Mouse (Mus musculus) liver, embryonic 11.5 days (tissue): Measurements from ENCODE around the gene Zfp94. TPM values are rescaled to one million over a fixed set of nuclear protein-coding genes. Genes with fewer than 3 reads are reported as not detected.

Experiments used
- ATAC-seq: fragments of 200-750 bp; cut with Nextera tagmentation; replicated peaks from 2 replicates; pipeline ENCODE4 v1.8.0; 2017; ENCODE audit warnings: moderate number of reproducible peaks, mild to moderate bottlenecking, moderate TSS enrichment, moderate library complexity; ENCODE audit not compliant: low FRiP score
- DNase-seq: peaks from one replicate; pipeline ENCODE4 v3.0.0-alpha.2; 2017; ENCODE audit warnings: low spot score
- H3K27ac ChIP-seq: fragments of 300-500 bp; sonication (generic); 2 replicates; pipeline ENCODE4 v1.5.1; 2014; ENCODE audit warnings: mild to moderate bottlenecking, low read depth, low read length, control low read depth
- H3K27me3 ChIP-seq: fragments of 300-500 bp; sonication (generic); replicated peaks from 2 replicates; pipeline ENCODE4 v1.6.1; 2014; ENCODE audit warnings: low read length, mixed read lengths; ENCODE audit not compliant: control insufficient read depth, insufficient read depth
- H3K36me3 ChIP-seq: fragments of 300-500 bp; sonication (generic); 2 replicates; pipeline ENCODE4 v1.6.1; 2014; ENCODE audit warnings: mild to moderate bottlenecking, low read length, moderate library complexity, mixed read lengths; ENCODE audit not compliant: control insufficient read depth, insufficient read depth
- H3K4me1 ChIP-seq: fragments of 300-500 bp; sonication (generic); replicated peaks from 2 replicates; pipeline ENCODE4 v1.6.1; 2014; ENCODE audit warnings: low read length, mixed read lengths; ENCODE audit not compliant: control insufficient read depth, insufficient read depth
- H3K4me2 ChIP-seq: fragments of 300-500 bp; sonication (generic); 2 replicates; pipeline ENCODE4 v1.6.1; 2014; ENCODE audit warnings: mild to moderate bottlenecking, control low read depth, moderate library complexity
- H3K4me3 ChIP-seq: fragments of 300-500 bp; sonication (generic); 2 replicates; pipeline ENCODE4 v1.5.1; 2014; ENCODE audit warnings: low read depth, low read length, control low read depth
- H3K9ac ChIP-seq: fragments of 300-500 bp; sonication (generic); 2 replicates; pipeline ENCODE4 v1.6.1; 2014; ENCODE audit warnings: low read depth, low read length, control low read depth
- H3K9me3 ChIP-seq: fragments of 300-500 bp; sonication (generic); 2 replicates; pipeline ENCODE4 v1.6.1; 2016; ENCODE audit warnings: low read length, inconsistent platforms, mixed read lengths; ENCODE audit not compliant: control insufficient read depth
- WGBS: fragments of 180-500 bp; shearing (Covaris S2); extraction: QIAGEN DNeasy Blood & Tissue Kit; methylation state at CpG from one replicate; pipeline ENCODE4 v1.1.7; 2014; 5-methylcytosine and 5-hydroxymethylcytosine counted together
- polyA plus RNA-seq: library from polyadenylated mRNA; unstranded; fragments of >200 nt; fragmentation: Nextera tagmentation; extraction: Ambion mirVana; gene quantifications from 2 replicates; pipeline ENCODE4 v1.2.1, GENCODE M21; 2014

The Zfp94 gene
- polyA plus RNA-seq, 1 experiment from 2014 or later = 5.6 TPM

DNA sequence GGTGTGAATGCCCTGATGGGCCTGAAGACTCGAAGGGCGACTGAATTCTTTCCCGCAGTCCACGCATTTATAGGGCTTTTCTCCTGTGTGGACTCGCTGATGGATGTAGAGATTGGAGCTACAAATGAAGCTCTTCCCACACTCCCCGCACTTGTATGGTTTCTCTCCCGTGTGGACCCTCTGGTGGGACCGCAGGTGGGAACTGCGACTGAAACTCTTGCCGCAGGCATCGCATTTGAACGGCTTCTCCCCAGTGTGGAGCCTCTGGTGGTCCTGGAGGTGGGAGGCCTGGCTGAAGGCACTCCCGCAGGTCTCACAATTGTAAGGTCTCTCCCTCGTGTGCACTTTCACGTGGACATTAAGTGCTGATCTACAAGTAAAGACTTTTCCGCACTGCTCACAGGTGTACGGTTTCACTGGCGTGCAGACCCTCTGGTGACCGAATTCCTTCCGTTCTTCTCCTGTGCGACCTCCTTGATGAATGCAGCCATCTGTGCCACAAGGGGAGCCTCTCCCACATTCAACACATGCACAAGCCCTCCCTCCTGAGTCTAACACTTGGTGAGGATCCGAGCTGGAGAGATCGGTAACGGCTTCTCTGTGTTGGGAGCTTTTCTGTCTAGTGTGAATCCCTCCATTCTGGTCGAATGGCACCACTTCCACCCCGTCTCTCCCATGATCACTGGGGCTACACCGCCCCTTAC, 24.9 kb downstream of the Zfp94 start:
- no peaks in the 10 kb centered on the region for H3K27me3 ChIP-seq
- no peaks in the 10 kb centered on the region for H3K4me1 ChIP-seq
- H3K4me3 ChIP-seq = no peak overlapping the region
- H3K9me3 ChIP-seq = no peaks in the 10 kb centered on the region
- no peak for ATAC-seq
- H3K9ac ChIP-seq = no peak overlapping the region
- no peak overlapping the region for H3K4me2 ChIP-seq
- no peak overlapping the region for H3K27ac ChIP-seq
- peaks cover 44% of the 10 kb centered on the region for H3K36me3 ChIP-seq
- DNase-seq = no peak
- WGBS = 88% methylated on average over 27 of the region's 27 CpGs

DNA sequence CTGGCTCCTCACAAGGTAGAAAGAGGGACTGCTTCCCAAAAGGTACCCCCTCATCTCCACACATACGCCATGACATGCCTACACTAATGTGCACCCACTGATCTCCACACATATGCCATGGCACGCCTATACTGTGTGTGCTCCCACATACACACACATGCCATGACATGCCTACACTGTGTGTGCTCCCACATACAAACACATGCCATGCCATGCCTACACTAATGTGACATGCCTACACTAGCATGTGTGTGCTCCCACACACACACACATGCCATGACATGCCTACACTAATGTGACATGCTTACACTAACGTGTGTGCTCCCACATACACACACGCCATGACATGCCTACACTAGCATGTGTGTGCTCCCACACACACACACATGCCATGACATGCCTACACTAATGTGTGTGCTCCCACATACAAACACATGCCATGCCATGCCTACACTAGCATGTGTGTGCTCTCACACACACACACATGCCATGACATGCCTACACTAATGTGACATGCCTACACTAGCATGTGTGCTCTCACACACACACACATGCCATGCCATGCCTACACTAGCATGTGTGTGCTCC, 26.3 kb downstream of the Zfp94 start:
- H3K9ac ChIP-seq = no peak overlapping the region
- no peak for DNase-seq
- no peak overlapping the region for H3K4me3 ChIP-seq
- H3K4me2 ChIP-seq = no peak overlapping the region
- peaks cover 38% of the 10 kb centered on the region for H3K36me3 ChIP-seq
- WGBS = 89% methylated on average over 4 of the region's 4 CpGs
- no peaks in the 10 kb centered on the region for H3K27me3 ChIP-seq
- ATAC-seq = no peak
- H3K9me3 ChIP-seq = no peaks in the 10 kb centered on the region
- no peaks in the 10 kb centered on the region for H3K4me1 ChIP-seq
- no peak overlapping the region for H3K27ac ChIP-seq

DNA sequence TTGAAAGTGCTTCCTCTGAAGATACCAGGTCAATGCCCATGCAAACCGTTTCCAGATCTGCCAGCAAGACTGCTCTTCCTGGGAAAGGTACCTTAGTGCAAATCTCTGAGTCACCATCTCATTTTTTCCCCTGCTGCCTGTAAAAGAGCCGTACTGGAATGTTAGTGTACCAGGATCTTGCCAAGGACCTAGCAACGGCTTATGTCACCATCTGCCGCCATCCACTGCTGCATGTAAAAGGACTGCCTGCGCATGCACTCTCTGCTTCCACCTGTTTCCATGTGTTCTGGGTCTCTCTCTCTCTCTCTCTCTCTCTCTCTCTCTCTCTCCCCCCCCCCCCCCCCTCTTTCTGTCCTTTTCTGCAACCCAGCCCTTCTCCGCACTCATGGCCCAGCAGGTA, 28.0 kb downstream of the Zfp94 start:
- Histone ChIP-seq H3K9ac (no peak overlapping the region), H3K27me3 (no peaks in the 10 kb centered on the region), H3K4me3 (no peak overlapping the region), H3K27ac (no peak overlapping the region), H3K9me3 (no peaks in the 10 kb centered on the region), H3K36me3 (peaks cover 29% of the 10 kb centered on the region), H3K4me2 (no peak overlapping the region), H3K4me1 (no peaks in the 10 kb centered on the region)
- 85% methylated on average over 6 of the region's 6 CpGs for WGBS
- DNase-seq (no peak), ATAC-seq (no peak)

DNA sequence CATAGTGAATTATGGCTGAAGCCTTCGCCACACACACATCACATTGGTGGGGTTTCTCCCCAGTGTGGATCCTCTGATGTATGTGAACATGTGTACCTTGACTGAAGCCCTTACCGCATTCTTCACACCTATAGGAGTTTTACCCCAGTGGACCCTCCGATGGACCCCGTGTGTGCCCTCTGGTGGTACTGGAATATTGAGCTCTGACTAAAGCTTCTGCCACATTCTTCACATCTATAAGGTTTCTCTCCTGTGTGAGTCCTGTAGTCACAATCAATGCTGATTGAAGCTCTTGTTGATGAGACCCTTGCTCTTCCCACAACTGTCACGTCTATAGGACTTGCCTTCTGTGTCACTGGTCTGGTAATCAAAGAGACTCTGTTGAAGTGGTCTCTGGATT, 28.8 kb downstream of the Zfp94 start:
- 73% methylated on average over 5 of the region's 5 CpGs for WGBS
- Histone ChIP-seq H3K4me1 (no peaks in the 10 kb centered on the region), H3K27me3 (no peaks in the 10 kb centered on the region), H3K4me2 (no peak overlapping the region), H3K9ac (no peak overlapping the region), H3K27ac (no peak overlapping the region), H3K36me3 (peaks cover 25% of the 10 kb centered on the region), H3K9me3 (no peaks in the 10 kb centered on the region), H3K4me3 (no peak overlapping the region)
- no peak for ATAC-seq
- no peak for DNase-seq

DNA sequence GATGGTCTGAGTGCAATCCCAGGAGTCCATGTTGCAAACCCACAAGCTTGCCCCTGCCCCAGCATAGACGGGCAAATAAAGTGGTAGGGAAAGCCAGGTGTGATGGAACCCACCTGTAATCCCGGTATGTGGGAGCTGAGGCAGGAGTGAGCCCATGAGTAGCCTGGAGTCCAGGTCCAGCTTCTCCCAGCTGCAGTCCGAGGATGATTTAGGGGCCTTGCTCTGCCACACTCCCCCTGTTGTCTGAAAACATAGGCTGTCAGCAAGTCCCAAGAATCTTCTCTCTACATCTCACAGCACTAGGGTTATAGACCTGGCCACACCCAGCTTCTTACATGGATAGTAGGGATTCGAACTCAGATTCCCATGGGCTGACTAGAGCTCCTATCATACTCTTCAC, 29.6 kb downstream of the Zfp94 start:
- no peaks in the 10 kb centered on the region for H3K4me1 ChIP-seq
- peaks cover 17% of the 10 kb centered on the region for H3K36me3 ChIP-seq
- H3K9me3 ChIP-seq = no peaks in the 10 kb centered on the region
- WGBS = 68% methylated on average over 4 of the region's 4 CpGs
- H3K27me3 ChIP-seq = no peaks in the 10 kb centered on the region
- no peak for ATAC-seq
- no peak for DNase-seq
- no peak overlapping the region for H3K4me2 ChIP-seq
- no peak overlapping the region for H3K9ac ChIP-seq
- H3K4me3 ChIP-seq = no peak overlapping the region
- no peak overlapping the region for H3K27ac ChIP-seq

DNA sequence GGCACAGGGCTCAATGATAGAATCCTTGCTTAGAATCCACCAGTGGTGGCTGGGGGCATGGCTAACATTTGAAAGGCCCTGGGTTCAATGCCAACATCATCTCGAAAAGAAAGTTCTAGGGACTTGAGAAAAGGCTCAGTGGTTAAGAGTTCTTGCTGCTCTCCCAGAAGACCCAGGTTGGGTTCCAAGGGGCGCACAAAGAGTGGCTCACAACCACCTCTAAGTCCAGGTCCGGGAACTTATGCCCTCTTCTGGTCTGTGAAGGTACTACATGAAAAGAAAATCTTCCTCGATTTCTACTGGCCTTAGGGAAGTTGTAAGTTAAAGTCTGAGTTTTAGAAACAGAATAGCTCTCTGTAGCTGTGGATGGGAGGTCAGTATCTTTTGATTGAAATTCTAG, 30.4 kb downstream of the Zfp94 start:
- ATAC-seq (no peak), DNase-seq (no peak)
- Histone ChIP-seq H3K4me2 (no peak overlapping the region), H3K4me1 (no peaks in the 10 kb centered on the region), H3K27me3 (no peaks in the 10 kb centered on the region), H3K9me3 (no peaks in the 10 kb centered on the region), H3K27ac (no peak overlapping the region), H3K4me3 (no peak overlapping the region), H3K36me3 (peaks cover 11% of the 10 kb centered on the region), H3K9ac (no peak overlapping the region)
- WGBS = 43% methylated on average over 4 of the region's 4 CpGs

DNA sequence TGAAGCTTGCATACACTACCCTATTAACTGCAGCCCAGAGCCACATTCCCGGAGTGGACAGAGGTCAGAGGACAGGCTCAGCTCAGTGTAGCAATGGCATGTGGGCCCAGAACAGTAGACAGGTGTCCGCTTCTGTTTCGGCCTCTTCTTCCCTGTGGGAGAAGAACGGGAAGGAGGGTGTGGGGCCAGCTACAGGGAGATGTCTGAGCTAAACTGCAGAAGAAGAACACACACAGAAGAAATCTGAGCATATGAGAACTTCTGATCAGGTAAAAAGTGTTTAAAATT, 35.7 kb downstream of the Zfp94 start:
- Histone ChIP-seq H3K27ac (no peak overlapping the region), H3K4me3 (no peak overlapping the region), H3K9ac (no peak overlapping the region), H3K27me3 (no peaks in the 10 kb centered on the region), H3K4me2 (no peak overlapping the region), H3K4me1 (no peaks in the 10 kb centered on the region), H3K9me3 (no peaks in the 10 kb centered on the region), H3K36me3 (peaks cover 2% of the 10 kb centered on the region; the same call in 1 of the 2 replicates)
- WGBS = 57% methylated on average over 4 of the region's 4 CpGs
- ATAC-seq (no peak), DNase-seq (no peak)

DNA sequence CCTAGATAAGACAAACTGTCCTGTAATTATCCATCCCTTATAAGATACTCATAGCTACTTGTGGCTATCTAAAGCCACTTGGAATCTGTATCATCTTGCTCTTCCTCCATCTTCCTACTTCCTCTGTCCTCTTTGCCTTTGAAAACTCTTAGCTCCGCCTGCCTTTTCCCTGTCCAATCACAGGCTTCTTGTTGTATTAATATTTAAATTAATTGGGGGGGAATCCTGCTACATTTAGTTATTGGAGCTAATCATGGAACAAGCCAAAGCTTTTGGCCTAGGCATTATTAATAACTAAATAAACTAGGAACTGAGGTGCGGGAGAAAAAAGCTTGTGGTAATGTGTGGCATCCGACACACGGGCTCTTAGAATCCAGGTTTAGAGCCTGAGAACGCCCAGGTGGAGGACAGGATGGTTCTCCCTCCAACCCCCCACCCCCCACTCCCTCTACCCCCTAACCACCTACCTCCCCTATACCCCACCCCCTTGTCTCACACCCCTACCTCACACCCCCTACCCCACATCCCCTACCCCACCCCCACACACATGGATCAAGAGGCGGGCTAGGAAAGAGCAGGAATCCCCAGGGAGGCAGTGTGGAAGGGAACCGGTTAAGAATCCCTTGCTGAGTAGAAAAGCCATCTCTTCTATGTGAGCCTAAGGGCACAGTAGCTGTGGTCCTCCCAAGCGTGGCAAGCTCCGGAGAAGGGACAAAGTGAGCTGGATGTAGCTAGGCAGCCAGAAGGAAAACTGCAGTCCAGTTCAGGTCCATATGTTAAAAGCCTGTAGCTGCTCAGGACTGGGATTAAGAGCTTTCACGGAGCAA, 36.2 kb downstream of the Zfp94 start:
- Histone ChIP-seq H3K9me3 (no peaks in the 10 kb centered on the region), H3K27ac (no peak overlapping the region)
- WGBS = 54% methylated on average over 10 of the region's 10 CpGs

More for the DNA sequence above, 36.2 kb downstream of the Zfp94 start:
- H3K27me3 ChIP-seq = no peaks in the 10 kb centered on the region
- no peaks in the 10 kb centered on the region for H3K4me1 ChIP-seq
- DNase-seq = no peak
- no peak overlapping the region for H3K4me2 ChIP-seq
- no peak for ATAC-seq
- H3K9ac ChIP-seq = no peak overlapping the region
- H3K4me3 ChIP-seq = no peak overlapping the region
- peaks cover 3% of the 10 kb centered on the region; the same call in 1 of the 2 replicates for H3K36me3 ChIP-seq
